Mouse (Mus musculus) bone marrow, adult 2 months (tissue): Measurements from ENCODE around the gene Dnaaf5. TPM values are rescaled to one million over a fixed set of nuclear protein-coding genes. Genes with fewer than 3 reads are reported as not detected.

ENCODE experiments used
- H3K27ac ChIP-seq: fragments of 200-500 bp; 2 replicates; pipeline ENCODE4 v1.5.1; 2012; ENCODE audit warnings: low read depth, mild to moderate bottlenecking, control low read depth, inconsistent platforms, low read length; ENCODE audit not compliant: control insufficient read depth, poor library complexity, insufficient read depth
- H3K4me1 ChIP-seq: fragments of 200-500 bp; 2 replicates; pipeline ENCODE4 v1.6.1; 2011; ENCODE audit warnings: low read length; ENCODE audit not compliant: control insufficient read depth, insufficient read depth
- H3K4me3 ChIP-seq: fragments of 200-500 bp; replicated peaks from 2 replicates; pipeline ENCODE3; 2011; ENCODE audit warnings: mild to moderate bottlenecking, low read depth, low read length, control low read depth; ENCODE audit not compliant: control insufficient read depth
- CTCF ChIP-seq: fragments of 200-500 bp; IDR thresholded peaks from 2 replicates; pipeline ENCODE4 v1.5.1; 2011; ENCODE audit warnings: low read length, control low read depth; ENCODE audit not compliant: control insufficient read depth, insufficient read depth
- POLR2A ChIP-seq: fragments of 200-500 bp; IDR thresholded peaks from 2 replicates; pipeline ENCODE4 v1.6.1; 2011; ENCODE audit warnings: low read depth, mild to moderate bottlenecking, control low read depth, low read length, borderline replicate concordance; ENCODE audit not compliant: control insufficient read depth
- WGBS: fragments of 180-500 bp; shearing (Covaris S2); methylation state at CpG from one replicate; pipeline ENCODE4 v1.1.7; 2018; 5-methylcytosine and 5-hydroxymethylcytosine counted together
- polyA plus RNA-seq: library from polyadenylated mRNA; stranded (reverse); fragments of >200 nt; gene quantifications from 2 replicates; pipeline ENCODE4 v1.2.4, GENCODE M21; 2011; ENCODE audit warnings: low replicate concordance; ENCODE audit not compliant: missing spikeins, insufficient read depth, insufficient read length

The Dnaaf5 gene
- polyA plus RNA-seq, 1 experiment, result 6.5 TPM

- no peak overlapping the region for H3K27ac ChIP-seq
Measured at GRCm38 (mm10) chr5:139208183-139208582, 58.2 kb downstream of the Dnaaf5 start.

GRCm38 (mm10) chr5:139208871-139209684 lies 59.1 kb downstream of the Dnaaf5 start:
- peak; percentile 46 for TF ChIP-seq CTCF
- TF ChIP-seq POLR2A, result no peak
- H3K27ac ChIP-seq, result no peak overlapping the region
- 87% methylated on average over 10 of the region's 10 CpGs for WGBS
- H3K4me1 ChIP-seq, result no peaks in the 10 kb centered on the region; the same call in none of the 2 replicates
- H3K4me3 ChIP-seq, result no peak overlapping the region

More at GRCm38 (mm10) chr5:139208183-139208582, 58.2 kb downstream of the Dnaaf5 start:
- Histone ChIP-seq H3K4me3 (no peak overlapping the region), H3K4me1 (no peaks in the 10 kb centered on the region; the same call in none of the 2 replicates)
- no peak for TF ChIP-seq CTCF
- TF ChIP-seq POLR2A, result no peak

GRCm38 (mm10) chr5:139209685-139210026 lies 59.6 kb downstream of the Dnaaf5 start:
- no peak overlapping the region for H3K4me3 ChIP-seq
- no peaks in the 10 kb centered on the region; the same call in none of the 2 replicates for H3K4me1 ChIP-seq
- no peak overlapping the region for H3K27ac ChIP-seq
- TF ChIP-seq POLR2A, result no peak
- TF ChIP-seq CTCF, result no peak
- WGBS, result 92% methylated on average over 7 of the region's 7 CpGs

GRCm38 (mm10) chr5:139211737-139212385 lies 61.8 kb downstream of the Dnaaf5 start:
- Histone ChIP-seq H3K4me3 (no peak overlapping the region), H3K4me1 (no peaks in the 10 kb centered on the region; the same call in none of the 2 replicates), H3K27ac (no peak overlapping the region)
- no peak for TF ChIP-seq CTCF
- no peak for TF ChIP-seq POLR2A
- WGBS, result 88% methylated on average over 11 of the region's 11 CpGs

- Histone ChIP-seq H3K4me1 (no peaks in the 10 kb centered on the region; the same call in 1 of the 2 replicates), H3K4me3 (no peak overlapping the region), H3K27ac (no peak overlapping the region)
- TF ChIP-seq CTCF, result no peak
- no peak for TF ChIP-seq POLR2A
Measured at GRCm38 (mm10) chr5:139214298-139214697, 64.3 kb downstream of the Dnaaf5 start.

GRCm38 (mm10) chr5:139215184-139215583 lies 65.2 kb downstream of the Dnaaf5 start:
- TF ChIP-seq CTCF (no peak), POLR2A (no peak)
- WGBS, result 94% methylated on average over 5 of the region's 5 CpGs
- H3K4me3 ChIP-seq, result no peak overlapping the region
- no peak overlapping the region for H3K27ac ChIP-seq
- no peaks in the 10 kb centered on the region; the same call in 1 of the 2 replicates for H3K4me1 ChIP-seq

GRCm38 (mm10) chr5:139216121-139216520 lies 66.1 kb downstream of the Dnaaf5 start:
- 89% methylated on average over 2 of the region's 2 CpGs for WGBS
- no peak overlapping the region for H3K27ac ChIP-seq
- TF ChIP-seq POLR2A, result no peak
- no peak for TF ChIP-seq CTCF
- H3K4me3 ChIP-seq, result no peak overlapping the region
- no peaks in the 10 kb centered on the region; the same call in 1 of the 2 replicates for H3K4me1 ChIP-seq

- WGBS, result 91% methylated on average over 3 of the region's 3 CpGs
- H3K4me1 ChIP-seq, result no peaks in the 10 kb centered on the region; the same call in 1 of the 2 replicates
- TF ChIP-seq POLR2A (no peak), CTCF (no peak)
- no peak overlapping the region for H3K4me3 ChIP-seq
- H3K27ac ChIP-seq, result no peak overlapping the region
Measured at GRCm38 (mm10) chr5:139216774-139217173, 66.8 kb downstream of the Dnaaf5 start.
